Mouse (Mus musculus): ENCODE measurements around the gene Kcnma1.

Gene Kcnma1

DNA sequence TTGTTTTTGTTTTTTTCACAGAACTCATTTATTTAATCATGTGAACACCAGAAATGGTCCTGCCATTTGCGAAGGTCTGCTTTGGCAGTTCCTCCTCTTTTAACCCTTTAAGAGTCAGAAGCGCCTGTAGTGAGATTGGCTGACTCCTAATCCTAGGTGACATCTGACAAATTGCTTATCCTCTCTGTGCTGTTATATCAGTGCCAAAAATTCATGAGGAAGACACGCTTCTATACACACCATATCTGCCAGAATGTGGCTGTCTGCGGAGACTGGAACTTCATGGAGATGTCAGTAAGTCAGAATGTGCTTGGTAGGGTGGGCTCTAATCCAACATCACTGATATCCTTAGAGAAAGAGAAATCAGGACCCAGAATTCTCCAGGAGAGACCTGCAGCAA, 157.3 kb downstream of the Kcnma1 start:
- no peak for DNase-seq (ENCODE audit: low spot score in 2 of 2)

DNA sequence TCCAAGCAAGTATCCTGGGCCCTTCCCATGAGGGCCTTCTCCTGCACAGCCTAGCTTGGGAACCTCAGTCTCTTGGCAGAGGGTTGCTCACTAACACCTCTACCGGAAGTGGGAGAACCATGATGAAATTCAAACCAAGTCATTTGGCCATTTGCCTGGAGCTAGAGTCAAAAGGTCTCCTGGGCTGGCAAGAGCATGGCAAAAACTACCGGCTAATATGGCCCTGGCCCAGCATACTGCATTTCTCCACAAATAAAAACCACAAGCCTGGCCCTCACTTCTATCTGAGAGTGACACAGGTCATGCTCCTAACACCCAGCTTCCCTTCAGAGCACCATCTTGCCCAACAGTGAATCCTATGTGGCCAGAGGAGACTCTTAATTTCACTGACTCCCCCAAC, 159.3 kb downstream of the Kcnma1 start:
- no peak for DNase-seq (ENCODE audit: low spot score in 2 of 2)

DNA sequence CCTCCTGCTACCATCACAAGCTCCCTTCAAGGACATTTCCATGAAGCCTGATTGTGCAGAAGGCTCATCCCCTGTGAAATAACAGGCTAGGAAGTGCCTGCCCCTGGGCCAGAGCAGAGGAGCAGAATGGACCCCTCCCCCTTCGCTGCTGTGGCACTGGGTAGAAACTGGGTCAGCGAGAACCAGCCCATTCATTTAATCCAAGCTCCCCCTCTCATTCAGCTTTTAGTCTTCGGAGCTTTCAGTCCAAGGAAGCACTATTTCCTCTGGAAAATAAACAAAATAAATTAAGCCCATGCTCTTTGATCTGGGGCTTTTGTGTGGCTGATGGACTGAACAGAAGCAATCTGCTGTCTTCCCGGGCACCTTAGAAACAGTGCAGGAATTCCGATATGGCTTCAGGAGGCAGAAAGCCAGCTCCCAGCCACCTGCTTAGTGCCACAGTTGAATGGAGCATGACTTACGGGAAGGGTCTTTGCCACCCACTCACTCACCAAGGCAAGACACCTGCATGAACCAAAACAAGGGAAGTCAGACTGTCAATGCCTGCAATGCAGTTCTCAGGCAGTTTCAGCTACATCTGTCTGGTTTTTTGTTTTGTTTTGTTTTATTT, 165.7 kb downstream of the Kcnma1 start:
- DNase-seq (ENCODE audit: low spot score in 2 of 2), result no peak

DNA sequence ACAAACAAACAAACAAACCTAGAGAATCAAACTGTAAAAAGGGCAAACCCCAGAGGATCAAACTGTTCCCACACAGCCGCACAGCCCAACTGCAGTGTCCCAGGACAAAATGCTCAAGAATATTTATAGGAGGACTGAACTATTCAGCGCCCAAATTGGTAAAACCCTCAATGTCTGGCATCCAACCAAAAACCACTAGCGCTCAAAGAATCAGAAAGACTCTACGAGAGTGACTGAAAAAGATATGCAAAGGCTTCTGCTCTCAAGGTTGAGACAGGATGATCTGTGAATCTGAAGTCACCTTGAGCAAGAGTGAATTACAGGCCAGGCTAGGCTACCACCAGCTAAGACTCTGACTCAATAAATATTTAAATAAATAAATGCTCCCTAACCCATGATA, 167.6 kb downstream of the Kcnma1 start:
- DNase-seq (ENCODE audit: low spot score in 2 of 2), result no peak

DNA sequence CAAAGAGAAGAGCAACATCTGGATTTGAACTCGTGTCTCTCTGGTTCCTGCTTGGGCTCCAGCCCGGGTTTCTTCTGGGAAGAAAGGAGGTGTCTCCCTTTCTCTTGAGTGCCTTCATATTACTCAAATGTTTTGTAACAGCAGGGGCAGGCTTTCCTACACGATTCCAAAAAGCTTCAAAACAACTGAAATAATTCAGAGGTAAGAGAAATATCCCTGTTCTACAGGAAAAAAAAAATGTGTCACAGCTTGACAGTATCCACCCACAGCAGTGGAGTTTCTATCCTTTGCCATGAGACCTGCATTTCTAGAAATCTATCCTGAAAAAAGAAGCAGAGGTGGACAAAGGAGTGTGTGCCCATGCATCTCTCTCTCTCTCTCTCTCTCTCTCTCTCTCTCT, 172.3 kb downstream of the Kcnma1 start:
- no peak for DNase-seq (ENCODE audit: low spot score in 2 of 2)

DNA sequence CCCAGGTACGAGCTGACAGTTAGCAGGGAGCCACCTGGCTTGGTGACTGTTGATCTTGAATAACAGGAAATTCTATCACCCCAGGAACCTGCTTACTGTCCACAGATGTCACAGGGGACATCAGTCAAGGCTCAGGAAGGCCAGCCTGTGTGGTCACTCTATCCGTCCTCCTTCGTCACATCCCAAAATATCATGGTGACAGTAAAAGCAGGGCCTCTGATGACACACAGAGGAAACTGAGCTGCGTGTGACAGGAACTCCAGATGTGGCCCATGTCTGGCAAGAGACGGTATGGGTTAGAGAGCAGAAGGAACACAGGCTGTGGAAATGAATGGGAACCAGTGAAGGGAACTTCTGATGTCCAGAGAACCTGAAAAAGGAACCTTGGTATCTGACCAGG, 174.7 kb downstream of the Kcnma1 start:
- no peak for DNase-seq (ENCODE audit: low spot score in 2 of 2)

DNA sequence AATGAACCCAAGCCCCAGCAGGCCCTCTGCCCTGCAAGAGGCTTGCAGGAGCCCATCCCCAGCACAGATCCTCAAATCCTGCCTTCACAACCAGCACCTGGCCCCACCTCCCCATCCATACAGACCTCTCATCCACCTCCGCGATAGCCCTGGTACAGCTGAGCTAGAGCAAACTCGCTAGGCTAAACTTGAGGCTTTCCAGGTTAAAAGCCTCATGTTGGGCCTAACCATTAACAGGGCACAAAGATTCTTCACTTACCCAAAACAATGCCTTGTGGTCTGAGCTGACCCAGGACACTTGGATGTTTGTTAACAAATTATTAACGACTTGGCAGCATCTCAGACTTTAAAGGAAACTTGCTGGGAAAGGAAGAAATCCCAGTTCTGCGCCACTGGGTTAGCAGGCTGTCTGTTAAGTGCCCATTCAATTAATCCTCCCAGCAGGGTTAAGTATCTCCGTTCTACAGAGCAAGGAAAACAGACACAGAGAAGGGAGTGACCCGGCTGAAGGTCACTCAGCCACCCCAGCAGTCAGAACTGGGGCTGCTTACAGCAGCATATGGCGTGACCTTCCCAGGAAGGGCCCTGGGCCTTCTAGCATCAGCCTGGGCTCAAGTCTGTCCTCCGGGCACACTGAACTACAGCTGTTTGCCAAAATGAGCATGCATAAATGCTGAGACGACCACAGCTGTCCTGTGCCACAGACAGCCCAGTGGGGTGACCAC, 178.7 kb downstream of the Kcnma1 start:
- no peak for DNase-seq (ENCODE audit: low spot score in 2 of 2)

DNA sequence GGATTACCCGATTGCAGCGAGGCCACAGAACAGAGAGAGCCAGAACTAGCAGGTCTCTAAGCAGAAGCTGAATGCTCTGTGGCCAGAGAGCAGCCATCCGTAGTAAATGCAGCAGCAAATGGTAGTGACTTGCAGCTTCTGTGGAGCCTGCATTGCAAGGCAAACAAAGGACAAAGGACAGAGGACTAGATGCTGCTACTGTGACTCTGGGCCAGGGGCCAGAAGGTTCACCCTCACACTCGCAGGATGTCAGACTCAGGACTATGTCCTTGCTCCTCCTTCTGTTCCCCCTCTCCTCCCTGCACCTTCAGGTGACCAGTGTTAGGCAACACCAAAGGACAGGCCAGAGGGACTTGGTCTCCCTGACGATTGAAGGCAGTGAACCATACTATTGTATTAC, 183.0 kb downstream of the Kcnma1 start:
- no peak for DNase-seq (ENCODE audit: low spot score in 2 of 2)

DNA sequence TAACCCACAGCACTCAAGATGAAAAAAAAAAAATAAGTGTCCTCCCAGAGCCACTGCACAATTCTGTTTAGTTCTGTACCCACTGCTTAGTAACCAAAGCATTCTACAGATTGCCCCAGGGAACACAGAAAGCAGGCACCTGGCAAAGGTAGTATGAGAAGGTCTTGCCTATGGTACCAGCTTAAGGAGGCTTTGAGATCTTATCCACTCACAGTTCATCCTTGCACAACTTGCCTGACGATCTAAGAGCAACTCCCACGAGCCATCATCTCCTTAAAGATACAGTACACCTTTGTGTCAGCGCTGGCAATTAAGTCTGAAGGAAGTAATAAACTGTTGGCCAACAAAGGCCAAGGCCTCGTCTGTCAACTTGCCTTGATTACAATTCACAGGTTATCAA, 184.0 kb downstream of the Kcnma1 start:
- no peak for DNase-seq (ENCODE audit: low spot score in 2 of 2)

DNA sequence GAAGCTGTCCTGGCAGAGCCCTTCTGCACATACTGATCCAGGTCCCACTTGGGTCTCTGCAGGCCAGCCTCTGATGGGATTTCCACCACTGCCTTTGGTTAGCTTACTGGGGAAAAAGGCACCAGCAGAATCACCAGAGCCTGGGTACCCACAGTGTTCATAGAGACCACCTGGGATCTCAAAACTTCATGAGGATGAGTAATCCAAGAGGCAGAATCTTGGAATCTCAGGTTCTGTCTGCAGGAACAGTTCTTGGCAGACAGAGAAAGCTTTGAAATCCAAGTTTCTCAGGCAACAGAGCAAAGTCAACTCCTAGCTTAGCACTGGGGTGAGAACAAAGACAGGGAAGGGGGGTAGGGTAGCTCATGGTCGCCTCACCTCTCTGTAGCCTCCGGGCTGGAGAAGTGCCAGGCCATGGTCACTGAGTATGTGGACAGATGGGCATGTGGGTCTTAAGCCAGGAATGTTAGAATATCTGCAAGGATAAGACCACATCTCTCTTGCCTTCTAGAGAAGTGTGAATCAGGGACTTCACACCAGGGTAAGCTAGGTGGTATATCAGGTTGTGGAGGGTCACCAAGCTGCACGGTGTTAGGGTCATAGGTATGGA, 185.5 kb downstream of the Kcnma1 start:
- no peak for DNase-seq (ENCODE audit: low spot score in 2 of 2)

DNA sequence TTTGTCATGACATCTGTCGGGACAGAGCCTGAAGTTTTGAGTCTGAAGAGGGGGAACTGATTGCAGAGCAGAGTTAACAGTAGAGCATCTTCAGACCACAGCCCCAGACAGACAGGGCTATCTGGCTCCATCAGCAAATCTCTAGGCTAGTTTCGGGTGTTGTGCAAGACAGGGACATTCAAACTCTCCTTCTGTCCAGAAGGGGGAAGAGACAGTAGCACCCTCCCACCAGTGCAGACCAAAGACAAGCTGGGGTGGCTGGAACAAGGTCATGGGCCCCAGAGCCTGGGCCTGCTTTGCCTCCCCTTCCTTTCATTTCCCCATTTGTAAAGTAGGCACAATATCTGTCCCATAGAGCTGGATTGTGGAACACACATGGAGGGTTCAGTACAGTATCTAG, 189.4 kb downstream of the Kcnma1 start:
- DNase-seq (ENCODE audit: low spot score in 2 of 2), result no peak

DNA sequence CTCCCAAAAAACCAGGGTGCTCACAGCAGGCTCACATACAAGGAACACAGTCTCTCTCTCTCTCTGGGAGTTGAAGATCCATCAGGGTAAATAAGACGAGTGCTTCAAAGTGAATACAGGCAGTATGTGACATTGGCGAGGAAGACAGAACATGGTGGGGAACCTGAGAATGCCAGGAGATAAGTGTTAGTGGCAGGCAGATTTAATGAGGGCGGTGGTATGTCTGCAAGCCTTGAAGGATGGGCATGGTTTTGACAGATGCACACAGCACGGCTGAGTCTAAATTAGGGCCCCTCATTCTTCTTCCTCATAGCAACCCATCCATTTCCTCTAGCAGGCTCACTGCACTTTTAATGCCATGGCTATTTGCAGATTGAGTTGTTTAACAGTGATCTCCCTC, 190.0 kb downstream of the Kcnma1 start:
- no peak for DNase-seq (ENCODE audit: low spot score in 2 of 2)

DNA sequence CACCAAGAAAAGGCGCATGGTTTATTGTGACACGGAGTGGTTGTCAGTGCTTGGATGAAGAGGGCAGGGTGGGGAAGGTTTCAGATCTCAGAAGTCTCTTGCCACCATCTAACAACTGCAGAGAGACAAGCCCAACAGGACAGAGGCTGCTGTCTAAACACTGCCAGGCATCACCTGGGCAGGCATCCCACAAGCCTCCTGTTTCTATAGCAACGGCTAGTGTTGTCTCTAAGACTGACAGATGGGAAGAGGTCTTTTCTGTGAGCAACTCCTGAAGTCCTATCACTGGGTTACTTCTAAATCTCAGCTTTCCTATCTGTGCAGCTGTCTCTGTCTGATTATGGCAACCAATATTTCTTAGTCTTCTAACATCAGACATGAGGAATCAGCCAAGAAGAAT, 196.7 kb downstream of the Kcnma1 start:
- DNase-seq (ENCODE audit: low spot score in 2 of 2), result no peak

DNA sequence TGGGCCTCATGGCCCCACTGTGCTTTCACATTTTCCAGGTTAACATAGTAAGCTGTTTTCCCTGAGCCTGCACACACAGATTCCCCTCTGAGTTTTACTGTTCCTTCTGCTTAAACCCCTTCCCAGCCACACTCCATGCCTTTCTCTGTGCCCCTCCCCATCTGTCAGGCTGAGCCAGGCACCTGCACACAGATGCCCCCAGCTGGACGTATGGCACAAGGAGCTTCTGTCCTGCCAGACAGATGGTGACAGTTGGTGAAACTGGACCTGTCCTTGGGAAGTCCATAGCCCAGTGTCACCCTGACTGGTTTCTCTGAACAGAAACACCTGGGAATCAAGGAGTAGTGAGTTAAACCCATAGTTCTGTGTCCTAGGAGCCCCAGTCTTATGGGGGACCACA, 204.2 kb downstream of the Kcnma1 start:
- DNase-seq (ENCODE audit: low spot score in 2 of 2), result no peak

DNA sequence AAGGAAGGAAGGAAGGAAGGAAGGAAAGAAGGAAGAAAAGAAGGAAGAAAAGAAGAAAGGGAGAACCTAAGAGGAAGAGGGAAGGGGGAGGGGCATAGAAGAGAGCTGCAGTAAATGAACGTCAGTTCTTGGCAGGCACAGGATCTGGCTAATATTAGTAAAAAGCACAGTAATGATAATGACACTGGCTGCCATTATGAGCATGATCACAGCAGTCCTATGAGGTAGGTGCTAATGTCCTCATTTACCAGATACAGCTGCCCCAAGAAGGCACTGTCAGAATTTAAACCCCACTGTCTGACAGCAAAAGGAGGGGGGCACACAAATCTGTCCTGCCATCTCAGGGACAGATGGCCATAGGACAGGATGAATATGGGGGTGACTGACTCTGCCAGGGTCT, 205.2 kb downstream of the Kcnma1 start:
- DNase-seq (ENCODE audit: low spot score in 2 of 2), result no peak

DNA sequence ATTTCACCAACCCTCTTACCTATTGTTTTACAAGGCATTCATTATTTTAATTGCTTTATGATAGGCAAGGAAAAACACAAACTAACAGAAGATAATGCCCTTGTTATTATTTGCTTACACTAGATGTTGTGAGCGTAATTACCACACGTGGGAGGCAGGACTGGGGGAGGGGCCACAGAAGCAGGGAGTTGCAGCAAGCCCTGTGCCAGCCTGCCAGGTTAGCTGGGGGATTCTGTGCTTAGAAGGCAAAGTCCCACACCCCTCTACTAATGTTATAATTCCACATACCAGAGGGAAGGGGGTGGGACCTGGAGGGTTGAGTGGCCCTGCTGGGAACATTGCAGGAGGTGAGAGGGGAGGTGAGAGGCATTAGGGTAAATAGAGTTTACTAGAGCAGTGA, 207.9 kb downstream of the Kcnma1 start:
- no peak for DNase-seq (ENCODE audit: low spot score in 2 of 2)

DNA sequence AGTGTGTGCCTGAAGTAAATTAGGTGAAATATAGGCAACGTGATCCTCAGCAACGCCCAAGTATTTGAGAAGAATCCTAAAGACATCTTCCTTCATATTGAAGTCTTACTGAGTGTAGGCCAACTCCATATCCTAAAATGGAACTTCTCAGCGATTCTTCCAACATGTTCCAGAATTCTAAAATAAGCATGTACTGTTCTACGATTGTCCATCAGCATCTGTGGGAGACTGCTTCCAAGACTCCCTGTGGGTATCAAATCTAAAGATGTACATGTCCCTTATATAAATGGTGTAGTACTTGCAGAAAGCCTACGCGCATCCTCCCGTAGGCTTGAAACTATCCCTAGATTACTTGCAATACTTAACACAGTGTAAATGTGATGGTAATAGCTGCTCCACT, 217.4 kb downstream of the Kcnma1 start:
- DNase-seq (ENCODE audit: low spot score in 2 of 2), result no peak

DNA sequence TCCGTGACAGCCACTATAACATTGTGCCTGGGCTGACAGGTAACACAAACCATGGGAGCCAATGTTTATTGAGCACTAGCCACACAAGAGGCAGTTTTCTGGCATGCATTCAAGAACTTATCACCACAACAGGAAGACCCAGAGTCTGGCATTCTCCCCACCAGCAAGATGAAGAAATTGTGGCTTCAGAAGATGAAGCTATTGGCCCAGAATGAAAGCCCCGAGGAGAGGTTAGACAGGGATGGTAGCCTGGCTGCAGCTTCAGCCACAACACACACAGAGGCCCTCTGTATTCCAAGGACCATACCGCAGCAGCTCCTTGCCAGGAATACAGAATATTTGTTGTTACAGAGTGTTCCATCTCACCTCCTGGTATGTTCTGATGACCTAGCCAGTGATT, 221.6 kb downstream of the Kcnma1 start:
- no peak for DNase-seq (ENCODE audit: low spot score in 2 of 2)

DNA sequence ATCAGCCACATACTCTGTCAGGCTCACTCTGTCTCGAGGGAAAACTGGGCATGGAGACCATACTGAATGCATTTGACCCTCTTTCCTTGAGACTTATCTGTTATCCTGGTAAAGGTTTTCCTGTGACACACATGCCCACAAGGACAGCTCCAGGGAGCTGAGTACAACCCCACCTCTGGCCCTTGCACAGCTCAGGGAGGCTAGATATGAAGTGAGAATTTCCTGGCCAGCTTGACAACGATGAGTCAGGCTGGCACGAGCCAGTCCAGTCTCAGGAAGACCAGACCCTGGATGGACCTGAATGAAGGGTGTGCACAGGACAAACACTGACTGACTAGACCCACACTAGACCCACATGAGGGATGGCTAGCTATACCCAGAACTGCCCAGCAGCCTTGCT, 222.2 kb downstream of the Kcnma1 start:
- no peak for DNase-seq (ENCODE audit: low spot score in 2 of 2)

DNA sequence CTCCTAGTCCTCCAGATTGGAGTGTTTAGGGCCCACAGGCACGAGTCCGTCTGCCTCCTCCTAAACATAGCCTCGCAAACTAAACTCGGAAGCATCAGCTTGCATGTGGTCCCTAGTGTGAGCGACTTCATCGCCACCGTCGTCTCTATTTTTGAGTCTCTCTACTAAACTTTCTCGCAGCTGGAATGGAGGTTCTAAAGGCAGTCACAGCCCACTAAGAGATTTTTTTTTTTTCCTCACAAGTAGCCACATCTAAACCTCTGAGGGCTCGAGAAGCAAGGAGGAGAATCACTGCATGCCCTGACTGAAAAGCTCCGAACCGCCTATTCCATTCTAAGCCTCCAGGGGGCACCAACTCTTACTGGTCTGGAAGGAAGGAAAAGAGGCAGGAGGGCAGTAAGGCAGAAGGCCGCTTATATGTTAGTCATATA, 223.0 kb downstream of the Kcnma1 start:
- DNase-seq (ENCODE audit: low spot score in 2 of 2), result peak; percentile 66 to 76

DNA sequence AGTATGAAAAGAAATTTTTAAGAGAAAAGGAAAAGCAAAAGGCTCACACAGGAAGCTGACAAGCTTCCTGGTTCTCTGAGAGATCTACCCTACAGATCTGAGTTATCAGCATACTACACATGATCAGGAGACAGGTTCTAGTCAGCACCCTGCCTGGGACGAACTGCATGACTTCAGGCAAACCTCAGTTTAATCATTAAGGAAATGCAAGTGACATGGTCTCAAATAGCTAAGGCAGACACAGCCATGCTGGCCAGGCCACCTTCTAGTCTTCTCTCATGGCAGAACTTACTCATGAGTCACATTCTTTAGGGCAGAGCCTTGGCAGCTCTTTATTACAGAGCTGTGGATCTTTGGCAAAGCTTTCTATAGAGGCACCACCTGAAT, 227.6 kb downstream of the Kcnma1 start:
- no peak for DNase-seq (ENCODE audit: low spot score in 2 of 2)

DNA sequence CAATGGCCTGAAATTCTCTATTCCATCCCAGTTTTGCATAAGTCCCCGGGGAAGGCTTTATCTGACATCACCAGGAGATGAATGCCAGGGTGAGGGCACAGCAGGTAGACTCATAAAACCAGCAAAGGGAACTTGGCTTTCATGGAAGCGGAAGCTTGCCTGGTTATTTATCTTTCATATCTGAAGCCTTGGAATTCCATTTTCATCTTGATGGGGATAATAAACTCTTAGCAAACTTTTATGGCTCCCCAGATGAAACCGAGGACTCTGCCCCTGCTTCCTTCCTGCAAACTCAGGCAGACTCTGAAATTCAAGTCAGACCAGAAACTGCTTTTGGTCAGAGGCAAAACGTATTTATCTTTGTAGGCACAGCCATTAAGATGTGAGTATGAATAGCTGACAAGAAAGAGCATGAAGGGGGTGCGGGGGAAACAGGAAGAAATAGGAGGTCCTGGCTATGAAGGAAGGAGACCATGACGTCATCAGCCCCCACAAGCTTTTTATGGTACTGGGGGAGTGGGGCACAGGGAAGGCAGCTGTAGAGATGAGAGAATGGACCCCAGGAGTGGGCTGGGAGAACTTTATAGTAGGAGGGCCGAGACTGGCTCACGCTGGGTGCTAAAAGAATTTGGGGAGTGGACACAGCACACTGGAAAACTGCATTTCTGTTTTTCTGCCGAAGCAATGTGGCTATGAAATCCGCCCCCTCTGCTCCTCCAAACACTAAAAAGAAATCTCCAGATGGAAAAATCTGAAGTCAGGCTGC, 228.2 kb downstream of the Kcnma1 start:
- DNase-seq (ENCODE audit: low spot score in 2 of 2), result peak in 1 of 2 experiments; percentile 36

Measured in frontal cortex, postnatal 14 days (tissue).